Mouse (Mus musculus): Measurements from ENCODE around the gene Defb29.

Gene Defb29

GRCm38 (mm10) chr2:152539944-152540710 lies at the start of gene Defb29:
Gene Defb29 (minus strand): TSS chr2:152540098.
- peak; percentile 25 for DNase-seq (ENCODE audit: low spot score)

GRCm38 (mm10) chr2:152589021-152589420 lies 49.1 kb upstream of the Defb29 start:
- DNase-seq (ENCODE audit: low spot score) = no peak

GRCm38 (mm10) chr2:152588450-152588849 lies 48.6 kb upstream of the Defb29 start:
- no peak for DNase-seq (ENCODE audit: low spot score)

GRCm38 (mm10) chr2:152586926-152587560 lies 47.1 kb upstream of the Defb29 start:
- DNase-seq (ENCODE audit: low spot score) = no peak

GRCm38 (mm10) chr2:152580612-152581011 lies 40.7 kb upstream of the Defb29 start:
- no peak for DNase-seq (ENCODE audit: low spot score)

- peak; percentile 82 for DNase-seq (ENCODE audit: low spot score)
Measured at GRCm38 (mm10) chr2:152580107-152580506, 40.2 kb upstream of the Defb29 start, which contains the start of gene Defb19. Gene Defb19 (minus strand): TSS chr2:152580312.

GRCm38 (mm10) chr2:152573484-152573883 lies 33.6 kb upstream of the Defb29 start:
- DNase-seq (ENCODE audit: low spot score) = no peak

GRCm38 (mm10) chr2:152572114-152572794 lies 32.4 kb upstream of the Defb29 start, which contains the start of gene Defb21:
Gene Defb21 (plus strand): TSS chr2:152572744.
- DNase-seq (ENCODE audit: low spot score) = peak; percentile 64

GRCm38 (mm10) chr2:152570313-152570712 lies 30.4 kb upstream of the Defb29 start:
- DNase-seq (ENCODE audit: low spot score) = no peak

GRCm38 (mm10) chr2:152569881-152570280 lies 30.0 kb upstream of the Defb29 start:
- no peak for DNase-seq (ENCODE audit: low spot score)

- no peak for DNase-seq (ENCODE audit: low spot score)
Measured at GRCm38 (mm10) chr2:152569038-152569437, 29.1 kb upstream of the Defb29 start, which contains the start of gene Gm17416. Gene Gm17416 (plus strand): TSS chr2:152569338.

- no peak for DNase-seq (ENCODE audit: low spot score)
Measured at GRCm38 (mm10) chr2:152556655-152557054, 16.8 kb upstream of the Defb29 start.

- DNase-seq (ENCODE audit: low spot score) = peak; percentile 59
Measured at GRCm38 (mm10) chr2:152553774-152554423, 14.0 kb upstream of the Defb29 start.

GRCm38 (mm10) chr2:152548124-152548523 lies 8.2 kb upstream of the Defb29 start:
- DNase-seq (ENCODE audit: low spot score) = no peak

GRCm38 (mm10) chr2:152544691-152545090 lies 4.8 kb upstream of the Defb29 start:
- DNase-seq (ENCODE audit: low spot score) = peak; percentile 51

GRCm38 (mm10) chr2:152543478-152543877 lies 3.6 kb upstream of the Defb29 start:
- DNase-seq (ENCODE audit: low spot score) = no peak

- DNase-seq (ENCODE audit: low spot score) = no peak
Measured at GRCm38 (mm10) chr2:152542897-152543296, 3.0 kb upstream of the Defb29 start.

GRCm38 (mm10) chr2:152541979-152542378 lies 2.1 kb upstream of the Defb29 start:
- DNase-seq (ENCODE audit: low spot score) = no peak

GRCm38 (mm10) chr2:152517981-152518380 lies 21.9 kb downstream of the Defb29 start, which contains the start of gene Defb28:
Gene Defb28 (plus strand): TSS chr2:152518255.
- DNase-seq (ENCODE audit: low spot score) = no peak

GRCm38 (mm10) chr2:152516084-152516483 lies 23.8 kb downstream of the Defb29 start:
- no peak for DNase-seq (ENCODE audit: low spot score)

- DNase-seq (ENCODE audit: low spot score) = no peak
Measured at GRCm38 (mm10) chr2:152511592-152511991, 28.3 kb downstream of the Defb29 start, which contains the start of gene Defb26. Gene Defb26 (minus strand): TSS chr2:152511692.

GRCm38 (mm10) chr2:152503950-152504349 lies 35.9 kb downstream of the Defb29 start:
- no peak for DNase-seq (ENCODE audit: low spot score)

Data from testis, postnatal 14 days (tissue).